Mouse (Mus musculus) cerebellum, postnatal 25 days (tissue): Measurements from ENCODE around the gene Stk19.
A peak's percentile ranks its signal among the peaks of the same experiment; 100 is the strongest.
"Not testable (repeated sequence)": the region's sequence is repeated elsewhere in the genome, so short reads cannot be mapped to it uniquely, and the experiment has no call there.

ENCODE experiments used
- DNase-seq, 2 experiments: peaks; one replicate each; pipeline ENCODE4 v3.0.0; 2021; ENCODE audit warnings: mixed read lengths in 2 of 2

The Stk19 gene

DNA sequence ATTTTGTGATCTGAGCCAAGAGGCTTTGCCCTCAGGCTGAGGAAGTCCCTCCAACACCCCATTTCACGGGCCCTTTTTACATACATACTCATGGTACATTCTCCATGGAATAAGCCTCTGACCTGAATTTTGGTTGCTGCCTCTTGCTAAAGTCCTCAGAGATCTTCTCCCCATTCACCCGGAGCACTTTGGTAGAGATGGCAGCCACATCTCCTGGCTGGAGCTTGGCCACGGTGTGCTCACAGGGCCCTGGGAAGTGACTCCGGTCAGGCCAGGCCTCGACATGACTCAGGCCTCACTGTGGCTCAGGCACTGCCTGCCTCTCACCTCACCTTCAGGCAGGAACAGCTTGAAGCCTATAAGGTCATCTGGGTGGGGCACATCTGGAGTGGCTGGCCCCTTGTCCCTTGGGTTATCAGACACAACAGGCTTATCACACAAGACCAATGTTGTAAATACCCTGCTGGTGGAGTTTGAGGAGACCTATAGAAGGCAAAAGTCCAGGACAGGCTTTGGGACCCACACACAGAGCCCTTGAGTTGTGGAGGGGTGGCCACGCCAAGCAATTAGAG, 4.1 kb upstream of the Stk19 start:
- DNase-seq, result no peak

DNA sequence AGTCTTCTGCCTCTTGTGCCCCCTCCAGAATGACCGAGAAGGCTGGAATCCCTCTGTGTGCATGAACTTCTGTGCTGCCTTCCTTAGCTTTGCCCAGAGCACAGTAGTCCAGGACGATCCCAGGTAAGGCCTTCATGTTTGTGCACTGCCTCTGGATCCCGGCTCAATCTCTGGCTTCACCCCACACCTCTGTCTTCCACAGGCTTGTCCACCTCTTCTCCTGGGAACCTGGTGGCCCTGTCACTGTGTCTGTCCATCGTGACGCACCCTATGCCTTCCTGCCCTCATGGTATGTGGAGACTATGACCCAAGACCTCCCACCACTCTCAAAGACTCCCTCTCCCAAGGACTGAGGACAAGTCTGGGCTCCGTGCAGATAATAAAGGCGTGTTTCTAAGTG, 2.0 kb upstream of the Stk19 start:
- DNase-seq, result no peak

DNA sequence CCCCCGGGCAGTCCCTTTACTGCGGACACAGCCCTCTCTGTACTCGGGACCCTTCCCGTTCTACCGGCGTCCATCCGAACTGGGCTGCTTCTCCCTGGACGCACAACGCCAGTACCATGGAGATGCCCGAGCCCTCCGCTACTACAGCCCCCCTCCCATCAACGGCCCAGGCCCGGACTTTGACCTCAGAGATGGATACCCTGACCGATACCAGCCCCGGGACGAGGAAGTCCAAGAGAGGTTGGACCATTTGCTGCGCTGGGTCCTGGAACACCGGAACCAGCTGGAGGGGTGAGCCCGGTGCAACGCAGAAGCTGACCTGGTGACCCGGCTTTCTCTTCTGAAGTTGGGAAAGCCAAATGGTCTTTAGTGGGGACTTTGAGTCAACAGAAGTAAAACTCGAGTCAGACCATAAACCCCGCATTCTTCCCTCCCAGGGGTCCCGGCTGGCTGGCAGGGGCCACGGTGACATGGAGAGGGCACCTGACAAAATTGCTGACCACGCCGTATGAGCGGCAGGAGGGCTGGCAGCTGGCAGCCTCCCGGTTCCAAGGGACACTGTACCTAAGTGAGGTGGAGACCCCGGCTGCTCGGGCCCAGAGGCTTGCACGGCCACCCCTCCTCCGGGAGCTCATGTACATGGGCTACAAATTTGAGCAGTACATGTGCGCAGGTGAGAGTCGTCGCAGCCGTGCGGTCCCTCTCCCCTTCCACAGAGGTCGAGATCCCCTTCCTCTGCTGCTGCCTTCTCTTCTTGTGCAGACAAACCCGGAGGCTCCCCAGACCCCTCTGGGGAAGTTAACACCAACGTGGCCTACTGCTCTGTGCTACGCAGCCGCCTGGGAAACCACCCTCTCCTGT, 949 bp upstream of the Stk19 start:
- peak in 1 of 2 experiments; percentile 39 for DNase-seq

DNA sequence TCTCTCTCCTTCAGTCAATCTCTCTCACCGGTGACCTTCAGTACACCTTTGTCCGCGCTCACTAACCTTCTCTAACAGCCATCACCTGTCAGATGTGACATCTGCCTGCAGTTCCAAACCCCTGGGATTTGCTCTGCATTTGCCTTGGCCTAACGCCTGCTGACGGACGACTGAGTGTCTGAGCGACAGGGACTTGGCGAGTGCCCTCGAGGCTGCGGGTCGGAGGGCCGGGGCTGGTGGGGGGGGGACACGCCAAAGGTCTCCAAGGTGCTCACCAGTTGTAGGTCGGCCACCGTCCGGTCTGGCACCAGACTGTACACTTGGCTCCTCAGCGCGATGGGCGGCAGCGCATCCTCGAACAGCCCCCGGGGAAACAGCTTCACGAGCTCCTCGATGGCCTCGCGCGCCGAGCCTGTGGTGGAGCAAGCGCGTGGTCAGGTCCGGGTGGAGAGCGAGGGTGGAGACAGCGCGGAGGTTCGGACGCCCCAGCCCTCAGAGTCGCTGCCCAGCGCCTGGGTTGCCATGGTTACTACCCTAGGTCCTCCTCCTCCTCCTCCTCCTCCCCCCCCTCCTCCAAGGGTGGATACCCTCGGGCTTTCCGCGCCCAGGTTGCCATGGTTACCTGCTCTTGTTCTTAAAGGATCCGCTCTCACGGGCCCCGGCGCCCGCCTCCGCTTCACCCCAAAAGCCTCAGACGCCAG, 440 bp downstream of the Stk19 start:
- no peak for DNase-seq

DNA sequence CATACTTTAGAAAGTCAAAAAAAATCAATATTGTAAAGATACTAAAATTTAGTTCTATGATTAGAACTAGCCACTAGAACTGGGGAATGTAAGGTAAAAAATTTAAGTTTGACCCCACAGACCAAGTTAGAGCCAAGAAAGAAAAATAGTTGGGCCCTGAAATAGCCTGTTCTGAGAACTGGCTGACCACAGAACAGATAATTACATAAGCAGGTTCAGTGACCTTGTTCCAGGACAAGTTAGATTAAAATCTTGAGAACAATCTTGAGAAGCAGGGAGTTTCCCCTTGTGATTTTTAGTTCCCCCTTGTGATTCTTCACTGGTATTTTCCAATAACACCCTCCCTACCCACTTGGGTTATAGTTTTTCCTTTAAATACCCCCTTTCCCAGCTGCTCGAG, 6.0 kb downstream of the Stk19 start:
- not testable (repeated sequence) for DNase-seq

DNA sequence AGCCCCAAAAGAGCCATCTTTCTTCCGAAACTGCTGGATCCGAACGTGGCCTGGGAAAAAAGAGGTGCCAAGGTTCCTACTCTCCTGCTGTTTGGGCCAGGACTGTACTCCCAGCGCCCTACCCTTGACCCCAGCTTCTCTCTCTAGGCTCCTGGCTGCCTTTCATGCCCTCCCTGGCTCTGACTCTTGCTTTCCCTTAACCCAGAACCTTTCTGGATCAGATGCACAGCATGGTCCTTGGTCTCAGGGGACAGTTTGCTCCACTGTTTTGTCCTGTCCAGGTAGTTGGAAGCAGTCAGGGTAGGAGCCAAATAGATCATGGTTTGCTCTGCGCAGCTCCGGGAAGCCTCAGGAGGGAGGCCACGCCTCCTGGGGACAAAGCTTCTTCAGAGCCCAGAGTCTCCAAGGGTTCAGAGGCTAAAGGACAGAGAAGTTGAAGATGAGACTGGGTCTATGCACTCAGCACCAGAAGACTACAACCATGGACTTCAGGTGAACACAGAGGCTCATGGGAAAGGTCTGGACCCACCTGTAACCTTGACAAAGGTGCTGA, 21.9 kb downstream of the Stk19 start:
- DNase-seq, result no peak

DNA sequence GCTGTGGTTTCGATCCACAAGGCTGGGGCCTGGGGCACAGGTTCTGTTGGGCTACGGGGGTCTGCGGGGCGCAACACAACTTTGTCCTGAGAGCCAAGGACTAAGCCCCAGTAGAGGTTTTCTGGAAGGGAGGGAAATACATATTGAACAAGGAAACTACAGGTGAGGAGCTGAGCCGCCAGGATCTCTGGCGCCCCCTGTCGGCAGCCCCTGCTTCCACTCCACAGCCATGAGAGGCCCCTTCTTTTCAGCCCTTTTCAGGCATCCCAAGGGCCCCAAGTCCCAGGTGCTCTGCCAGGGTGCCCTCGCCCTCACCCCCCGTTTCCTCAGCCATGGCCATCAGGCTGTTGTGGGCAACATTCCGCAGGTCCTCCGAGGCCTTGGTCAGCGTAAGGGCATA, 23.0 kb downstream of the Stk19 start:
- DNase-seq, result peak; percentile 56 to 72

DNA sequence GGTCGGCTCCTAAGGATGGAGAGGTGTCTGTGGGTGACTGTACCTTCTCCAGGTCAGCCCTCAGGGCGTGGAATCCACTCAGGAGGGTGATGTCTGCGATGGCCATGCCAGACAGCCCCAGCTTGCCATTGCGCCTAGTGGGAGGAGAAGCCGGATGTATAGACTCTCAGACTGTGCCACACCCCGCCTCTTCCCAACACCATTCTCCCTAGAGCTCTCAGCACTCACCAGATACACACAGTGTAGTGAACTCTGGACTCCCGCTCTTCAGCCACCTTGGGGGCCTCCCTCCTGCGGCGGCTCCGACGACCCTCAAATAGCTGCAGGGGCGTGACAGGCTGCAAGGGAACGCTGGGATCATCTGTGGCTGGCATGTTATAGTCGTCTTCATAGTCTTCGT, 25.5 kb downstream of the Stk19 start:
- no peak for DNase-seq

DNA sequence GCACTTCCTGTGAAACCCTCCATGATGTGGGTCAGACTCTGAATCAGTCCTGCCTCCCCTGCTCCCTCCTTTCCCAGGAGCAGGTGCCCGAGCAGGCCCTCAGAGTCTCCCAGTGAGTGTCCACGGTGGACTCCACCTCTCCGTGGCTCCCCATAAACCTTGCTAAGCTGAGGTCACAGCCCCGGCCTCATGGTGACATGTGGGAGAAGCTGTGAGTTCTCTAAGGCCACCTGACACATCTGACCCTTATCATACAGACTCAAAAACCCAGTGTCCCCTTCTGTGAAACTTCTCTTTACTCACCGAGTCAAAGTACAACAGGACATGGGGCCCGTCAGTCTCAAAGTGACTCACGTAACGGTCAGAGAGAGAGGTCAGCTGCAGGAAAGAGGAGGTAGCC, 25.9 kb downstream of the Stk19 start:
- DNase-seq, result not testable (repeated sequence)

DNA sequence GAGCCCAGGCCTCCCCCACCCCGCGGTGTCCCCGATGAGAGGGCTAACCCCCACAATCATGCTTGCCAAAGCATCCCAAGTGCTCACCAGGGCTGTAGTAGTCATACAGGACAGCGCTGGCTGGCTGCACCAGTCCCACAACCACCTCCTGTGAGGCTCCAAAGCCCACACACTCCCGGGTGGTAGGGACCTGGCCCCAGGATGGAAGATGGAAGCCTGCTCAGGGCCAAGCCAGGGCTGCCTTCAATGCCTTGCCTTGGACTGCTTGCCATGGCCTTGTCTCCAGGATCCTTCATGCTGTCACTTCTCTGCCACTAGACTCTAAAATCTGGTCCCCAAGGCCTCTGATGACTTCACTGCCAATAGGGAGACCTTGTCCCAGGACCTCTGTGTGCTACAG, 26.3 kb downstream of the Stk19 start:
- not testable (repeated sequence) for DNase-seq

DNA sequence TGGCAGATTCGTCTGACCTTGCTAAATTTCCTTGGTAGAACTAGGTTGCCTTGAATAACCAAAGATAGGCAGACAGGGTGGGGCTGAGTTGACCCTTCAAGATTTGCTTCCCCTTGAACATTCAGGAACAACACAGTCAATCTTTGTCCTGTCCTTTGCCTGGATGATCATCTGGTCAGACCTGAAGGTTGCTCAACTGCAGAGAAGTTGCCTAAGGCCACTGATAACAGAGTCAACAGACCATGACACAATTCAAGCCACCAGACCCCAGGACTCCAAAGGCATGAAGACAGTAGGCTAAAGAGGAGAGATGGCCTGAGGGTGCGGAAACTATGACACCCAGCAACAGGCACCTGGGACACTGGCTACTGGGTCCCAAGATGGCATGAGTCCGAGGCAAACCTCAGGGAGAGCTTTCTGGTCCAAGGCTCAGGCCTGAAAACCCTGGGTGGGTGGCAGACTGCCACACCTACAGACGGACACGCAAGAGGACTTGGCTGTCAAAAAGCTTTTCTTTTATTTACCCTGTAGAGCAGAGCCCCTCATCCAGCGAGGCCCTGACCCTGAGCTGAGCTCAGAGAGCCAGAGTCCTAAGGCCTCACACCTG, 28.0 kb downstream of the Stk19 start:
- DNase-seq, result peak; percentile 18 to 53

DNA sequence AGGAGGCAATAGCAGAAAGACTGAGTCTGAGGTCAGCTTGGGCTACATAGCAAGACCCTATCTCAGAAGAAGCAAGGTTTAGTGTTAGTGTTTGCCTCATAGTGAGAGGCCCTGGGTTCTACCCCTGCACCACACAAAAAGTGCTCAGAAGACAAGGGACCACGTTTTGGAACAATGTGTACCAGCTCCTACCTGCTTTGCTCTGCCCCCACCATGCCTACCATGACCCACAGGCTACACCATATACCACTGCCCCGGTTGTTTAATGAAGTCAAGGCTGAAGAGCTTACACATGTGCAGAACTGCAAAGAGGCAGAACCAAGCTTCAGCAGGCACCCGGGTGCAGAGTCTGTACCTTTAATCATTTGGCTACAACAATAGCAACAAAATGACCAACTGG, 29.6 kb downstream of the Stk19 start:
- DNase-seq, result no peak

DNA sequence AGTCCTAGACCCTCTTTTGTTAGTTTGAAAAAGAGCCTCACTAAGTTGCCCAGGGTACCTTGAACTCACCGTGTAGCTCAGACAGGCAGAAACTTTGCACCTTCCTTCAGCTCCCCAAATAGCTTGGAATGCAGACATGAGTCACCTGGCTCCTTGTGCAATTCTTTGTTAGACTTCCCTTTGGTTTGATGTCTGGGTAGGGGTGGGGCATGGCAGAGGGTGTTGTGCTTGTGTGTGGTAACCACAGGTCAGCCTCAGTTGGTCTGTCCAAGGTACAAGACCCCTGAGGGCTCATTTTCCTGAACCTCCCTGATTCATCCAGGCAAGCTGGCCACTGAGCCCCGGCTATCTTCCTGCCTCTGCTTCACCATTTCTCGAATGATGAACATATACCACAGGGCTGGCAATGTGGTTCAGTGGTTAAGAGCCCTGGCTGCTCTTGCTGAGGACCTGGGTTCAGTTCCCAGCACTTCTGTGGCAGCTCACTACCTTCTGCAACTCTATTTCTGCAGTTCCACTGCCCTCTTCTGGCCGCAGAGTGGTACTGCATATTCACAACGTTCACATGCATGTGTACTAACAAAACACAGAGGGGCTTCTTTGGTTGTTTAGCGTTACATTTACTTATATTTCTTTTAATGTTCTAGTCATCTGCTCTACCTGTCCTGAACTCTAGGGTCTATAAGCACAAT, 31.7 kb downstream of the Stk19 start:
- no peak for DNase-seq

DNA sequence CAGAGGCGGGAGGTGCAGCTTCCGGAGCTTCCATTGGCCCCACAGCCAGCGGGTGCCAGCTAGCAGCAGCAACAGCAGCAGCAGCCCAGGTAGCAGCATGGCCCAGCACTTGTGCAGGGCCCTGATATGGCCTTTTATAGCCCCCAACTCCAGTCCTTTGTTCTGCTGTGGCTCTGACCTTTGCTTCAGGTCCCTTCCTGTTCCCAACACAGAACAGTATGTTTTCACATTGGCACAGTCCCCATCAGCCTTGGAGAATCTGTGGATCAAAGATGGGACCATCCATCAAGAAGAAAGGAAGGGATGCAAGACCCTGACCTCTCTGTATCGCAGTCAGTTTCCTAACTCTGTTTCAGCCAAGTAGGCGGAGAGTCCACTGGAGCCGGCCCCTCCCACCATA, 32.4 kb downstream of the Stk19 start, which contains the start of gene Cyp21a1:
TSS of gene Cyp21a1 (minus strand) at position 261 of the 400 bp plus-strand sequence.
- not testable (repeated sequence) for DNase-seq

DNA sequence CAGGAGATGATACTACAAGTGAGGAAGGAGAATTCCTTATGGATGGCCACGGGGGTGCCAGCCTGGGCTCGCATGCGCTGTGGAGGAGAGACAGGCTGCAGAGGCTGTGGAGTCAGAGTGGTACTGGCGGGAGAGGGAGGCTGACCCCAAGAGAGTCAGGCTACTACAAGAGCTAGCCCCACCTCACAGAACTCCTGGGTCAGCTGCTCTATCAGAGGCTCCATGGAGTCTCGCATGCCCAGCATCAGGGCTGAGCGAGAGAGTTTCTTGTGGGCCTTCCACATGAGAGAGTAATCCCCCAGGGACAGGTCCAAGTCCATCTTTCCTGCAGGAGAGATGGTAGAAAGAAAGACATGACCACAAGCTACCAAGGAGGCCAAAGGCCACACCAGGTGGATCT, 33.4 kb downstream of the Stk19 start:
- not testable (repeated sequence) for DNase-seq

DNA sequence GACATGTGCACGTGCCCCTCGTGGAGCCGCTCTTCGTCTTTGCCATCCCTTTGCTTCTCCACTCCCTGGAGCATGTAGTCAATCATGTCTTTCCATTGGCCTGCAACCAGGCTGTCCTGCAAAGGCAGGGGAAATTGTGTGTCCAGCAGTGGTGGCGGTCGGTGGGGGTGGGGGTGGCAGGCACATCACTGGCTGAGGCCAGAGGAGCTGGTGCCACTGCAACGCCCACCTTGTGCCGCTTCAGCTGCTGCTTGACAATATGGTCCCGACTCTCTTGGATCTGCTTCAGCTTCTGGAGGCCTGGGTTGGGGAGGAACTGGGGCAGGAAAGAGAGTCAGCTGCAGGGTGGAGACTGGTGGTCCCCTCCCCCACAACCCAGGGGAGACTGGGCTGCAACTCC, 34.0 kb downstream of the Stk19 start:
- DNase-seq, result not testable (repeated sequence)

DNA sequence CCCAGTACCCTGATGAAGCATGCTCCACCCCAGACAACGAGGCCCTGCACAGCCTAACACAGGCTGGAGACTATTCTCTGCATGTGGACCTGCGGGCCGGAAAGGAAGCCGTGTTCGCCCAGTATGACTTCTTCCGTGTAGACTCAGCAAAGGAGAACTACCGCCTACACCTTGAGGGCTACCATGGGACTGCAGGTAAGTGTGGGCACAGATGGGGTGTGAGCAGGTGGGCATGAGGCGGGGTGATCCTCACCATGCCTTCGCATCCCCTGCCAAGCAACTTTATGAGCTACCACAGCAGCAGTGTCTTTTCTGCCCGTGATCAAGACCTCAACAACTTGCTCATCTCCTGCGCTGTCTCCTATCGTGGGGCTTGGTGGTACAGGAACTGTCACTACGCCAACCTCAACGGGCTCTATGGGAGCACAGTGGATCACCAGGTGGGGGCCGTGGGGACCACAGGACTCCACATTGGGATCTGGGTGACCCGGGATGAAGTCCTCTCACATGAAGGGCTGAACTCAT, 35.9 kb downstream of the Stk19 start:
- not testable (repeated sequence) for DNase-seq

DNA sequence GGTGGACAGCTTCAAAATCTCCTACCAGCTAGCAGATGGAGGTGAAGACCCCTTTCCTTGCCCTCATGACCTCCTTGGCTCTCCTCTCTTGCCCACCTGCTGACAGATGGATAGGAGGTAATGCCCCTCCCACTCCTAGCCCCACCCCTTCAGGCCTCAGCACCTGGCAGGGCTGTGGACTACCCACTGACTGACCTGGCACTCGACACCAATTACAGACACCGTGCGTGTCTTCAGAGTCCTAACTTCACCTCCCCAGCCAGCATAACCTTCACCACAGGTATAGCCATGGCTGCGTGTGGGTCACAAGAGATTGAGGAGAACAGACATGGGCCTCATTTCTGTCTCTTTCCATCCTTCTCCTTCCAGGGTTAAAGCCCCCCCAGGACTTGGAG, 37.2 kb downstream of the Stk19 start:
- DNase-seq, result no peak

DNA sequence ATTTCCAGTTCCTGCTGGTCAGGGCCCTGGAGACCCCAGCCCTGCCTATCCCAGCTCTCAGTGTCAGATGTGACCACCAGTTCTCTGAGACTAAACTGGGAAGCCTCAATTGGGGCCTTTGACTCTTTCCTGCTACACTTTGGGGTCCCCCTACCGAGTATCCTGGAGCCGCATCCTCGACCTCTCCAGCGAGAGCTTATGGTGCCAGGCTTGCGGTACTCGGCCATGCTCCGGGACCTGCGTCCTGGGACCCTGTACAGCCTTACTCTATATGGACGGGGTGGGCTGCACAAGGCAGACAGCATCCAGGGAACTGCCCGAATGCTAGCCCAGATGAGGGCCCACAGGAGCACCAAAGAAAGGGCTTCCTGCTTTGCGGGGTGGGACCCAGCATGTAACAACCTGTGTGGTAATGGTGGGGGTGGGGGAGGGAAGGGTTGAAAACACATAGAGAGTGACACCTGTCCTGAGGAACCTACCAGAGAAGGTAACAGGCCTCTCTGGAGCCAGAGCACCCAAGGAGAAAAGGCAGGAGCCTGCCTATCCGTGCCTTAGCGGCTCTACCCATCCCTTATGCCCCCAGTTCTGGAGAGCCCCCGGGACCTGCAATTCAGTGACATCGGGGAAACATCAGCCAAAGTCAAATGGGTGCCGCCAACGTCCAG, 37.7 kb downstream of the Stk19 start:
- no peak for DNase-seq

DNA sequence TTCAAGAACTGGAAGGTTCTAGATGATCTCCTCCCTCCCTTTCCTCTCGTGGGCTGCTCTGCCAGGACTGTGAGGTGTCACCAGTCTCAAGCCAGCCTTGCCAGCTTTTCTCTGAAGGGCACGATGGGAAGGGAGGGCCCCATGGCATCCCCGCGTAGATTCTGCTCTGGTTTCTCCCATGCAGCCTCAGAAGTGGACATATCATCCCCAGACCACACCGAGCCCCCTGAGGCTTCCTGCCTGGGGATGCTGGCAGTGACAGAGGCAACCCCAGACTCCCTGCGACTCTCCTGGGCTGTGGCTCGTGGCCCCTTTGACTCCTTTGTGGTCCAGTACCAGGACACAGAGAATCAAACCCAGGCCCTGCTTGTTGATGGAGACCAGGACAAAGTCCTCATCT, 38.7 kb downstream of the Stk19 start:
- not testable (repeated sequence) for DNase-seq

DNA sequence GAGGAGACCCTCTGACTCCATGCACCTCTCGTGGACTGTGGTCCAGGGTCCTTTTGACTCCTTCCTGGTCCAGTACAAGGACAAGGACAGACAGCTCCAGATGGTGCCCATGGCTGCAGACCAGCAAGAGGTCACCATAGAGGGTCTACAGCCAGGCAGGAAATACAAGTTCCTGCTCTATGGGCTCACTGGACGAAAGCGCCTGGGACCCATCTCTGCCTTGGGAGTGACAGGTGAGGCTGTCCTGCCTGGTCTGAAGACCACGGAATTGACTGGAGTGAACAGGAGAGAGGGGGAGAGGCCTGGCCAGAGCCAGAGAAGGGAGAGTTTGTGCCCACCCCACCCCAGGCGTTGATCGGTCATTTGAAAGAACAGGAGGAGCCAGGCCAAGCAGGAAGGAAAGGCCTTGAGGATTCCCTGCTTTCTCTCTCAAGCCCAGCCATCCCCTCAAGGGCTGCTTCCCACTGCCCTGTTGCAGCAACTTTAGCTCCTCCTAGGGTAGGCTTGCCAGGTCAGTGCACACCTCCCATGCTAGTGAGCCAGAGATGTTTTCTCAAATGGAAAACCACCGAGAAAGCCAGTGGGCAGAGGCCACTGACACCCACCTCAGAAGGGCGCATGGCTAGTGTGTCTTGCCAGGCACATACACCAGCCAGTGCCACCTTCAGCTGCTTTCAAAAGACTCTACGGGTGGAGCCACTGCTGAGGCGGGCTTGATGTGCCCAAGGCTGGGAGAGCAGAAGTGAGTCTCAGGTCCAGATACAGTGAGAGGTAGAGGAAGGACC, 39.3 kb downstream of the Stk19 start:
- DNase-seq, result not testable (repeated sequence)
